Mouse (Mus musculus) embryonic facial prominence, embryonic 15.5 days (tissue): Measurements from ENCODE around the gene Akr1b7. TPM values are rescaled to one million over a fixed set of nuclear protein-coding genes. Genes with fewer than 3 reads are reported as not detected.

Experiments
- polyA plus RNA-seq: library from polyadenylated mRNA; unstranded; fragments of >200 nt; fragmentation: Nextera tagmentation; extraction: Ambion mirVana; gene quantifications from 2 replicates; pipeline ENCODE4 v1.2.1, GENCODE M21; 2015

Akr1b7 gene
- polyA plus RNA-seq, 1 experiment from 2014 or later = not detected

Other genes with a start within 250 kb of the Akr1b7 start
- 43.6 and 44.5 TPM in 2 replicates for gene Slc35b4, start 235.2 kb upstream of the Akr1b7 start, polyA plus RNA-seq
- gene Akr1b3, start 94.9 kb upstream of the Akr1b7 start, polyA plus RNA-seq = 147 and 156 TPM in 2 replicates
- 9.0 and 10.3 TPM in 2 replicates for gene Akr1b8, start 58.2 kb upstream of the Akr1b7 start, polyA plus RNA-seq
- gene Akr1b10, start 28.1 kb upstream of the Akr1b7 start, polyA plus RNA-seq = 15.1 and 18.1 TPM in 2 replicates
- 42.4 and 49.5 TPM in 2 replicates for gene Bpgm, start 63.9 kb downstream of the Akr1b7 start, polyA plus RNA-seq
- 290 and 306 TPM in 2 replicates for gene Cald1, start 186.2 kb downstream of the Akr1b7 start, polyA plus RNA-seq